Mouse (Mus musculus) liver, embryonic 14.5 days (tissue): ENCODE results near the gene Mrps27. TPM values are rescaled to one million over a fixed set of nuclear protein-coding genes. Genes with fewer than 3 reads are reported as not detected.

Experiments
- ATAC-seq: fragments of 200-750 bp; cut with Nextera tagmentation; 2 replicates; pipeline ENCODE4 v1.8.0; 2017; ENCODE audit warnings: moderate number of reproducible peaks, mild to moderate bottlenecking, moderate library complexity; ENCODE audit not compliant: insufficient read depth
- DNase-seq, 3 experiments: peaks; one replicate each; pipeline ENCODE4 v3.0.0-alpha.2; 2012 to 2013; ENCODE audit warnings: low read depth in 3 of 3, low spot score in 3 of 3
- H3K27ac ChIP-seq: fragments of 300-500 bp; sonication (generic); 2 replicates; pipeline ENCODE4 v1.5.1; 2014; ENCODE audit warnings: moderate library complexity, mild to moderate bottlenecking, control low read depth, inconsistent platforms
- H3K27me3 ChIP-seq: fragments of 300-500 bp; sonication (generic); 2 replicates; pipeline ENCODE4 v1.6.1; 2014; ENCODE audit warnings: mild to moderate bottlenecking, low read length, moderate library complexity; ENCODE audit not compliant: control insufficient read depth, insufficient read depth
- H3K36me3 ChIP-seq: fragments of 300-500 bp; sonication (generic); replicated peaks from 2 replicates; pipeline ENCODE4 v1.6.1; 2014; ENCODE audit warnings: low read depth; ENCODE audit not compliant: control insufficient read depth, insufficient read depth
- H3K4me1 ChIP-seq, 2 experiments: fragments of 200-500 bp in 1 of 2; fragments of 300-500 bp in 1 of 2; sonication (generic) in 1 of 2; replicated peaks; 2 replicates each; pipeline ENCODE4 v1.6.1; 2012 to 2014; ENCODE audit warnings: antibody characterized with exemption in 1 of 2, inconsistent platforms in 1 of 2, low read length in 1 of 2; ENCODE audit not compliant: control insufficient read depth in 2 of 2, insufficient read depth in 2 of 2
- H3K4me2 ChIP-seq: fragments of 300-500 bp; sonication (generic); 2 replicates; pipeline ENCODE4 v1.6.1; 2014; ENCODE audit warnings: low read depth, mild to moderate bottlenecking, control low read depth, moderate library complexity
- H3K4me3 ChIP-seq, 2 experiments: fragments of 200-500 bp in 1 of 2; fragments of 300-500 bp in 1 of 2; sonication (generic) in 1 of 2; 2 replicates each; pipeline ENCODE4 v1.5.1; 2012 to 2014; ENCODE audit warnings: low read depth in 2 of 2, low read length in 2 of 2, mild to moderate bottlenecking in 2 of 2, control low read depth in 1 of 2, inconsistent platforms in 1 of 2, moderate library complexity in 1 of 2; ENCODE audit not compliant: insufficient read depth in 1 of 2
- H3K9ac ChIP-seq: fragments of 300-500 bp; sonication (generic); replicated peaks from 2 replicates; pipeline ENCODE4 v1.6.1; 2014; ENCODE audit warnings: mild to moderate bottlenecking, control low read depth, moderate library complexity
- H3K9me3 ChIP-seq: fragments of 300-500 bp; sonication (generic); 2 replicates; pipeline ENCODE4 v1.6.1; 2016; ENCODE audit warnings: low read length, mixed read lengths; ENCODE audit not compliant: control insufficient read depth
- CTCF ChIP-seq: IDR thresholded peaks from 2 replicates; pipeline ENCODE4 v1.5.1; 2016; ENCODE audit warnings: antibody characterized with exemption, low read depth, control low read depth
- EP300 ChIP-seq: IDR thresholded peaks from 2 replicates; pipeline ENCODE4 v1.6.1; 2016; ENCODE audit warnings: antibody characterized with exemption, low read depth
- WGBS: fragments of 180-500 bp; shearing (Covaris S2); extraction: QIAGEN DNeasy Blood & Tissue Kit; methylation state at CpG from one replicate; pipeline ENCODE4 v1.1.7; 2014; ENCODE audit not compliant: insufficient replicate concordance; 5-methylcytosine and 5-hydroxymethylcytosine counted together
- polyA plus RNA-seq, 2 experiments: library from polyadenylated mRNA; depleted of rRNA in 1 of 2; stranded (reverse) in 1 of 2; unstranded in 1 of 2; fragments of >200 nt; fragmentation: Nextera tagmentation in 1 of 2; extraction: Ambion mirVana in 1 of 2; gene quantifications; 2 replicates each; pipeline versions ENCODE4 v1.2.1 to v1.2.3; 2012 to 2014

Gene Mrps27
- polyA plus RNA-seq, 2 experiments: 14.4 to 21.5 TPM

DNA sequence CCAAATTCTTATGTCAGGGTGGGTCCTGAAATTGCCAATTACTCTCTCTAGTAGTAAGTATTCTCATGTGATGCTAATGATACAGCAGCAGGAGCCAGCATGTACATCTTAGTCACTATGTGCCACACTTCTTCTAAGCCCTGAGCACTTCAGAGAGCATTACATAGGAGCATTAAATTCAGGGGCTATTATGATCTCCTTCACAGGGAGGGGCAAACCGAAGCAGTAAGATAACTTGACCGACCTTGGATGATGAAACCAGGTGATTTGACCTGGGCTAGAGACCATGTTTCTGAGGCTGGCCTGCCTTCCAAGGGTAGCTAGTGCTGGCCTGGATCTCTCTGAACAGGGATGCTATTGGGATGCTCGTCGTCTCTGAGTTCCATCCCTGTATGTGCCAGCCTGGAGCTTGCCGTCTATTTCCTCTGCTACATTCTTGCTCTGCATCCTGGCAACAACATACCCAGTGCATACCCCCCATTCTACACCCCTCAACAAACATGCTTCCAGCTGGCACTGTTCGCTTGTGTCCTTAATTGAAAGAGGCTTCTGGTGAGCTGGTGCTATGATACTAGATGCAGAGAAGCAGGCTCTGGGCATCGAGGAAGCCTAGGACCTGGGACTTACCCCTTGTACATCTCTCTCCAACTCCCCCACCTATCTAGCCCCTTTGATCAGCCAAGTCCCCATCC lies 99.0 kb downstream of the Mrps27 start:
- no peak overlapping the region for H3K27ac ChIP-seq
- H3K9ac ChIP-seq: no peak overlapping the region
- H3K9me3 ChIP-seq: no peaks in the 10 kb centered on the region
- no peaks in the 10 kb centered on the region for H3K36me3 ChIP-seq
- 0 out of 4 replicates have a peak, but pooled peaks cover 0 to 1% of the 10 kb centered on the region in 2 experiments for H3K4me1 ChIP-seq
- H3K4me3 ChIP-seq: no peak overlapping the region
- DNase-seq (no peak), ATAC-seq (no peak)
- WGBS: 66% methylated on average over 7 of the region's 7 CpGs
- H3K27me3 ChIP-seq: no peaks in the 10 kb centered on the region
- H3K4me2 ChIP-seq: no peak overlapping the region
- no peak for TF ChIP-seq CTCF
- no peak for TF ChIP-seq EP300

DNA sequence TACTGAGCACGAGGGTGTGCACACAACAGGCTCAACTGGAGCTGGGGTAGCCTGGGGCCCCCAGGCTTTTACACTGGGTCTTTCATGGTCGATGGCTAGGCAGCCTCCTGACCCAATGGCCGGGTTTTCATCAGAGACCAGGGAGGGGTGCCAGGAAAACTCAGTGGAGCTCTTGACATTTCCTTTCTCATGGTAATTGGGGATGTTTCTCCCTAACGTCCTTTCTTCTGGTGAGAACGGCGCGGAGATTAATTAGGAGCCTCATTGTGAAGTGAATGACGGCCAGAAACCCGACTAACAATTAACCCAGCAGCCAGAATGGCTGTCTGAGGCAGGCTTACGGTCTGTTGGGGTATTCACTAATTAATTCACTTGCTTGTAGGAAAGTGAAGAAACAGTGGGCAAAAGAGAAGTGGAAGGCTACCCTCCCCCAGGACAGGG lies 99.9 kb downstream of the Mrps27 start:
- H3K9me3 ChIP-seq: no peaks in the 10 kb centered on the region
- TF ChIP-seq CTCF: no peak
- no peak for TF ChIP-seq EP300
- no peak overlapping the region for H3K4me2 ChIP-seq
- H3K9ac ChIP-seq: no peak overlapping the region
- no peak overlapping the region for H3K27ac ChIP-seq
- H3K36me3 ChIP-seq: no peaks in the 10 kb centered on the region
- H3K4me1 ChIP-seq: 0 out of 4 replicates have a peak, but pooled peaks cover 0 to 1% of the 10 kb centered on the region in 2 experiments
- 20% methylated on average over 10 of the region's 10 CpGs for WGBS
- ATAC-seq (no peak), DNase-seq (no peak)
- H3K27me3 ChIP-seq: no peaks in the 10 kb centered on the region
- H3K4me3 ChIP-seq: no peak overlapping the region

DNA sequence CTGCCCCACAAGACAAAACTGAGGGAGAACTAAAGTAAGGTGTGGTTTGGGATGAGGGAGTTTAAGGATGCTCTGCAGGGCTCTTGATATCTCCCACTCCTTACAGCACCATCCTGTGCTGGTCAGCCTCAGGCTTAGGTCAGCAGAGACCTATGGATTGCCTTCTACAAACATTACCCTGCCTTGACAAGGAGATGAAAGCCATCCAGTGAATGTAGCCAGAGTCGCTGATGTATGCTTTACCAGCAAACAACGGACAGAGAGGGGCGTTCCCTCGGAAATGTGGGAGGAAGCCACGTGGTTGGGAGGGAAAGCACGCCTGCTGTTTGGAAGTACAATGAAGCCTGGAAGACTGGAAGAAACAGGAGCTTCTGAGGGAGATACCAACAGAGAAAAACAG lies 100.3 kb downstream of the Mrps27 start:
- H3K4me1 ChIP-seq: 0 out of 4 replicates have a peak, but pooled peaks cover 0 to 1% of the 10 kb centered on the region in 2 experiments
- DNase-seq (no peak), ATAC-seq (no peak)
- no peak overlapping the region for H3K9ac ChIP-seq
- TF ChIP-seq EP300 (no peak), CTCF (no peak)
- no peak overlapping the region for H3K4me2 ChIP-seq
- WGBS: 3% methylated on average over 6 of the region's 6 CpGs
- no peaks in the 10 kb centered on the region for H3K9me3 ChIP-seq
- H3K36me3 ChIP-seq: no peaks in the 10 kb centered on the region
- H3K27me3 ChIP-seq: no peaks in the 10 kb centered on the region
- H3K27ac ChIP-seq: no peak overlapping the region
- no peak overlapping the region for H3K4me3 ChIP-seq

DNA sequence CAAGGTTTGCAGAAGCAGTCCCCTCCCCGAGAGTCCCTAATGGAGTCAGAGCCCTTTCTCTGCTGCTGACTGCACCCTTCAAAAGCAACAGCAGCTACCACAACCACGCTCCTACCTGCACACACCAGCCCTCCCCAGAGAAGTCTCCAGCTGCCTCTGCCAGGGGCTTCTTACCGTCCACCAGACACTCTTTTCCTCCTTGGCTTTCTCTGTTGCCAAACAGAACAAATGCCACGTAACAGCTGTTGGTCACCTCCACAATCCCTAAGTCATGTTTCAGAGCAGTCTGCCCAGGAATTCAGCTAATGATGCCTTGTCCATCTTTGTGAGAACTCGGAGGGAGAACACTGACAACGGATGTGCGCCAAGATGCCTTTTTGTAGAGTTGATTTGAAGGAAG lies 102.4 kb downstream of the Mrps27 start:
- Histone ChIP-seq H3K27ac (no peak overlapping the region), H3K4me2 (no peak overlapping the region), H3K36me3 (no peaks in the 10 kb centered on the region), H3K27me3 (no peaks in the 10 kb centered on the region), H3K4me1 (0 out of 4 replicates have a peak, but pooled peaks cover 0 to 1% of the 10 kb centered on the region in 2 experiments), H3K4me3 (no peak overlapping the region), H3K9me3 (no peaks in the 10 kb centered on the region), H3K9ac (no peak overlapping the region)
- WGBS: 61% methylated on average over 7 of the region's 7 CpGs
- no peak for TF ChIP-seq EP300
- no peak for TF ChIP-seq CTCF
- no peak for ATAC-seq
- DNase-seq: no peak

DNA sequence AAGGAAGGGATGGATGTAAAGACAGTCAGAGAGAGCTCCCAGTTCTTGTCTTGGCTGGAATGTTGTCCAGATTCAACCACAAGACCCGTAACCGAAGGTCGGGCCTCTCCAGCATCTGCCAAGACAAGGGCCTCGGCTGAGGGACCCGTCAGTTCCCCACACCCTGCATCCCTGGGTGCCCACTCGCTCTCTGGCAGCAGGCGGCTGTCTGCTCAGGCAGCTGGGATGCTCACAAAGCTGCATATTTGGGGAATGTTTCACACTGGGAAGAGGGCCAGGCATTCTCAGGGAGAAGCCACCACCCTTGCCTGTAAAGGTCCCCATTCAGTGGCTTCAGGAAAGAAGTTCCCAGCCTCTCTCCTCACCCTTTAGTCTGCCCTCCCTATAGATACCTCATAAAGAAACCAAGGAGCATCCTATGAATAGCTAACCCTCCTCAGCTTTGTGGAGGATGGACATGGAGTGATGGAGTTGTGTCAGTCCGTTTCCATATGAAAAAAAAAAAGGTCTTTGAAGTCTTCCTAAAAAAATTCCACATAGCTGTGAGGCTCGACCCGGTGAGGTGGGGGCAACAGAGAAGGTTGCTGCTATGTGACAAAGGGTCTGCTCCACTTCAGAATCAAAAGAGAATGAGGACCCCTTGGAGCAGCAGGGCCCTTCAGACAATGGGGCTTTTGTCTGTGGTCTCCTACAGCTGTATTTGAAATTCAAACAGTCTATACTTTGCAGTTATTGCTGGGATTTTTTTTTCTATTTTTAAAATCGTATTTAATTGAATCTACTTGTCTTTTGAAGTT lies 103.0 kb downstream of the Mrps27 start:
- no peak overlapping the region for H3K27ac ChIP-seq
- no peak overlapping the region for H3K4me3 ChIP-seq
- 65% methylated on average over 11 of the region's 11 CpGs for WGBS
- DNase-seq (no peak), ATAC-seq (no peak)
- H3K4me1 ChIP-seq: 0 out of 4 replicates have a peak, but pooled peaks cover 0 to 1% of the 10 kb centered on the region in 2 experiments
- no peak overlapping the region for H3K4me2 ChIP-seq
- no peaks in the 10 kb centered on the region for H3K27me3 ChIP-seq
- TF ChIP-seq EP300 (no peak), CTCF (no peak)
- no peaks in the 10 kb centered on the region for H3K36me3 ChIP-seq
- no peak overlapping the region for H3K9ac ChIP-seq
- no peaks in the 10 kb centered on the region for H3K9me3 ChIP-seq
